Mouse (Mus musculus): ENCODE results near the gene Gm49322. TPM values are rescaled to one million over a fixed set of nuclear protein-coding genes. Genes with fewer than 3 reads are reported as not detected.

The Gm49322 gene
- polyA plus RNA-seq, 1 experiment from 2014 or later: 1.5 TPM

GRCm38 (mm10) chr10:80572477-80572876 is 33.3 kb upstream of the Gm49322 start:
- peak; percentile 49 for ATAC-seq (ENCODE audit: insufficient read depth)
- Histone ChIP-seq H3K27ac (replicated peaks) (peak overlapping the region; percentile 97), H3K36me3 (replicated peaks) (peaks cover 31% of the 10 kb centered on the region), H3K27me3 (no peaks in the 10 kb centered on the region), H3K4me1 (replicated peaks) (peaks cover 93% of the 10 kb centered on the region), H3K4me2 (peak overlapping the region; percentile 99), H3K9ac (peak overlapping the region; percentile 94), H3K4me3 (replicated peaks) (peak overlapping the region; percentile 93), H3K9me3 (replicated peaks) (no peaks in the 10 kb centered on the region)
- 21% methylated on average over 2 of the region's 2 CpGs for WGBS (ENCODE audit: insufficient replicate concordance)

GRCm38 (mm10) chr10:80573944-80574343 is 31.9 kb upstream of the Gm49322 start:
- peaks cover 92% of the 10 kb centered on the region for H3K4me1 ChIP-seq (replicated peaks)
- 50% methylated on average over 9 of the region's 9 CpGs for WGBS (ENCODE audit: insufficient replicate concordance)
- peak overlapping the region; percentile 93 for H3K4me3 ChIP-seq (replicated peaks)
- peak overlapping the region; percentile 99 for H3K4me2 ChIP-seq
- peaks cover 16% of the 10 kb centered on the region for H3K36me3 ChIP-seq (replicated peaks)
- H3K9ac ChIP-seq: peak overlapping the region; percentile 94
- no peak for ATAC-seq (ENCODE audit: insufficient read depth)
- H3K27me3 ChIP-seq: no peaks in the 10 kb centered on the region
- no peaks in the 10 kb centered on the region for H3K9me3 ChIP-seq (replicated peaks)
- peak overlapping the region; percentile 97 for H3K27ac ChIP-seq (replicated peaks)

GRCm38 (mm10) chr10:80574896-80575295 is 30.9 kb upstream of the Gm49322 start:
- H3K27me3 ChIP-seq: no peaks in the 10 kb centered on the region
- no peak for ATAC-seq (ENCODE audit: insufficient read depth)
- peaks cover 12% of the 10 kb centered on the region; the same call in 1 of the 2 replicates for H3K36me3 ChIP-seq (replicated peaks)
- 56% methylated on average over 3 of the region's 3 CpGs for WGBS (ENCODE audit: insufficient replicate concordance)
- peak overlapping the region; percentile 93 for H3K4me3 ChIP-seq (replicated peaks)
- peak overlapping the region; percentile 97 for H3K27ac ChIP-seq (replicated peaks)
- H3K4me2 ChIP-seq: peak overlapping the region; percentile 99
- peaks cover 92% of the 10 kb centered on the region for H3K4me1 ChIP-seq (replicated peaks)
- H3K9me3 ChIP-seq (replicated peaks): no peaks in the 10 kb centered on the region
- H3K9ac ChIP-seq: peak overlapping the region; percentile 94

- 6% methylated on average over 17 of the region's 17 CpGs for WGBS (ENCODE audit: insufficient replicate concordance)
- peaks cover 86% of the 10 kb centered on the region for H3K4me1 ChIP-seq (replicated peaks)
- H3K4me2 ChIP-seq: peak overlapping the region; percentile 99
- ATAC-seq (ENCODE audit: insufficient read depth): no peak
- H3K36me3 ChIP-seq (replicated peaks): peaks cover 12% of the 10 kb centered on the region; the same call in 1 of the 2 replicates
- no peaks in the 10 kb centered on the region for H3K9me3 ChIP-seq (replicated peaks)
- H3K4me3 ChIP-seq (replicated peaks): peak overlapping the region; percentile 93
- peak overlapping the region; percentile 94 for H3K9ac ChIP-seq
- no peaks in the 10 kb centered on the region for H3K27me3 ChIP-seq
- peak overlapping the region; percentile 97 for H3K27ac ChIP-seq (replicated peaks)
These were observed 29.9 kb upstream of the Gm49322 start for GRCm38 (mm10) chr10:80575925-80576324.

GRCm38 (mm10) chr10:80576351-80577194 is 29.2 kb upstream of the Gm49322 start:
- Histone ChIP-seq H3K4me2 (peak overlapping the region; percentile 99), H3K4me1 (replicated peaks) (peaks cover 79% of the 10 kb centered on the region), H3K27ac (replicated peaks) (peak overlapping the region; percentile 97), H3K27me3 (no peaks in the 10 kb centered on the region), H3K36me3 (replicated peaks) (peaks cover 16% of the 10 kb centered on the region; the same call in 1 of the 2 replicates), H3K9me3 (replicated peaks) (no peaks in the 10 kb centered on the region), H3K4me3 (replicated peaks) (peak overlapping the region; percentile 93), H3K9ac (peak overlapping the region; percentile 94)
- no peak for ATAC-seq (ENCODE audit: insufficient read depth)
- WGBS (ENCODE audit: insufficient replicate concordance): under 1% methylated on average over 96 of the region's 96 CpGs

DNA sequence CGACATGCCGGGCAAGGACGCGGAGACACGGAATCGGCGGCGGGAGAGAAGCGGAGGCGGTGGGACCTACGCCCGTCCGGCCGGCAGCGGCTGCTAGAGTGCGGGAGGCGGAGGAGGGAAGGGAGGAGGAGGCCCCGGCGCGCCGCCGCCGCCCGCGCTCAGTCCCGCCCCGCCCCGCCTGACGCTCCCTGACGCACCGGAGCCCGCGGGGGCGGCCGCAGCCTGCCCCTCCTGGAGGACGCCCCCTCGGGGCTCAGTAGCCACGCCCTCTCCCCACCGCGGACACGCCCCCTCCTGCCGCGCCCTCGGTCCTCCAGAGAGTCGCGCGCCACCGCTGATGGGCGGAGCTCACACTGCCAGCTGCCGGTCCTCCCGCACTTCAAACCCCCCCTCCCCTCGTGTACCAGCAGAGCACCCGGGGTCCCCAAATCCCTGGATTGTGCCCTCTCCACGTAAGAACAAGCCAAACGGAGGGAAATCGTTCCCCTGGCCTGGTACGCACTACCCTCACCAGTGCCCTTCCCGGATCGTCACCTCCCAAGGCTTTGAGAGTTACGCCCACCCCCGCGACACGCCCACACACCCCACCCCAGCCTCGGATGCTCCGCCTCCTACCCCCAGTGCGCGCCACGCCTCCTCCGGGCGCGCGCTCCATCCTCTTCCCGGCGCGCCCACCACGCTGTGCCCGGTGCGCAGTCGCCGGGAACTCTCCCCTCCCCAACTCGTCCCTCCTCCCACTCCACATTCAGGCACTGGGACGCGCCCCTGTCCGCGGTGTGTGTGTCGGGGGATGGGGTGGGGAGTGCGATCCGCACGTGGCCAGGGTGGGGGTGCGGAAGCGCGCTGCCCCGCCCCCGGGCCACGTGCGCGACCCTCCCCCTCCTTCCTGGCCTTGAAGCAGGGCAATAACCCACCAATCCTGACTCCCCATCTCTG is 28.4 kb upstream of the Gm49322 start, which contains the start of gene Klf16:
Klf16 (minus strand) TSS at position 127 of the 936 bp plus-strand sequence.
- H3K4me1 ChIP-seq (replicated peaks): peaks cover 71% of the 10 kb centered on the region
- peak within 1 kb of the TSS; percentile 99 for H3K4me2 ChIP-seq
- H3K4me3 ChIP-seq (replicated peaks): peak within 1 kb of the TSS; percentile 93
- H3K9ac ChIP-seq: peak within 1 kb of the TSS; percentile 94
- no peaks in the 10 kb centered on the region for H3K27me3 ChIP-seq
- under 1% methylated on average over 87 of the region's 97 CpGs for WGBS (ENCODE audit: insufficient replicate concordance)
- peak within 1 kb of the TSS; percentile 97 for H3K27ac ChIP-seq (replicated peaks)
- H3K9me3 ChIP-seq (replicated peaks): no peaks in the 10 kb centered on the region
- H3K36me3 ChIP-seq (replicated peaks): peaks cover 20% of the 10 kb centered on the region; the same call in 1 of the 2 replicates
- peak; percentile 75 for ATAC-seq (ENCODE audit: insufficient read depth)

DNA sequence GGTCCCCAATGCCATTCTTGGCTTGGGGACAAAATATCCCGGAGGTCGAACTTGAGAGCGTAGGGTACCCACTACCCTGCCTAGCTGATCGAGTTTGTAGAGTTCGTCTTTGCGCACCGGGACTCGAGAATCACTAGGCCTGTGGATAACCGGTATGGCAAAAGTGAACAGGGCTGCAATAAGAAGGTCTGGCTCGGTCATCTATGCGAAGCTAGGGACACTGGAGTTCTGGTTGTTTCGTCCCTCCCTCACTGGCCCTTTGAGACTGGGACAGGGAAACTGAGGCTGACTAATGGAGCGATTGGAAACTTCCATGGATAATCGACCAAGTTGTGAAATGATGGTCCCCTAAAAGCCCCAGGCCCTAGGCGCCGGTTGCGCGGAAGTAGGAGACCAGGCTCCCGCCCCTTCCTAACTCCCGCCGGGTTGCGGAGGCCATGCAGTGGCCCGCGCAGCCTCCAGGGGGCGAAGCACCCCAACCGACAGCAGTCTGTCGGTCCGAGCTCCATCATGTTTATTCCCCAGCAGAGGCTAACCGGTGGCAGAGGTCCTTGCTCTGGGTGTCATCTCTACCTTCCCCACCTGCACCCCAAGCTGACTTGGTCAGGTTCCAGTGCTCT is 27.6 kb upstream of the Gm49322 start:
- Histone ChIP-seq H3K9ac (peak overlapping the region; percentile 94), H3K4me2 (peak overlapping the region; percentile 99), H3K4me1 (replicated peaks) (peaks cover 64% of the 10 kb centered on the region), H3K27me3 (no peaks in the 10 kb centered on the region), H3K27ac (replicated peaks) (peak overlapping the region; percentile 97), H3K4me3 (replicated peaks) (peak overlapping the region; percentile 93), H3K36me3 (replicated peaks) (peaks cover 26% of the 10 kb centered on the region), H3K9me3 (replicated peaks) (no peaks in the 10 kb centered on the region)
- WGBS (ENCODE audit: insufficient replicate concordance): under 1% methylated on average over 29 of the region's 29 CpGs
- ATAC-seq (ENCODE audit: insufficient read depth): peak; percentile 49

GRCm38 (mm10) chr10:80578911-80579310 is 26.9 kb upstream of the Gm49322 start:
- Histone ChIP-seq H3K9me3 (replicated peaks) (no peaks in the 10 kb centered on the region), H3K4me1 (replicated peaks) (peaks cover 64% of the 10 kb centered on the region), H3K4me3 (replicated peaks) (peak overlapping the region; percentile 93), H3K4me2 (peak overlapping the region; percentile 99), H3K27ac (replicated peaks) (peak overlapping the region; percentile 97), H3K36me3 (replicated peaks) (peaks cover 32% of the 10 kb centered on the region), H3K9ac (peak overlapping the region; percentile 94), H3K27me3 (no peaks in the 10 kb centered on the region)
- ATAC-seq (ENCODE audit: insufficient read depth): peak; percentile 30
- WGBS (ENCODE audit: insufficient replicate concordance): 7% methylated on average over 8 of the region's 8 CpGs

DNA sequence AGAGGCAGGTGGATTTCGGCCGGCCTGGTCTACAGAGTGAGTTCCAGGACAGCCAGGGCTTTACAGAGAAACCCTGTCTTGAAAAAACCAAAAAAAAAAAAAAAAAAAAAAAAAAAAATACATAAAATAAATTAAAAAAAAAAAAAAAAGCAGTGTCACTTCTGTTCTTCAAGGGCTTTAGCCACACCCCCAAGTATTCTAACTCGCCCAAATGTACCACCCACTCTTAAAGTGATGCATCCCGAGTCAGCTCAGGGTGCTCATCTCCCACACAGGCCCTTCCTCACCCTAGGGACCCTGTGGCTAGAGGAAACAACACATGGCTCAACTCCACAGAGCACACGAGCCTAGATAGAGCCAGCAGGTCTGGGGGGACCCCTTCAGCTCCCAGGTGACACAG is 22.8 kb upstream of the Gm49322 start:
- no peaks in the 10 kb centered on the region for H3K9me3 ChIP-seq (replicated peaks)
- H3K4me3 ChIP-seq (replicated peaks): no peak overlapping the region
- peaks cover 69% of the 10 kb centered on the region for H3K4me1 ChIP-seq (replicated peaks)
- no peak for ATAC-seq (ENCODE audit: insufficient read depth)
- no peak overlapping the region for H3K9ac ChIP-seq
- WGBS (ENCODE audit: insufficient replicate concordance): 72% methylated on average over 5 of the region's 5 CpGs
- no peak overlapping the region for H3K4me2 ChIP-seq
- peaks cover 46% of the 10 kb centered on the region for H3K36me3 ChIP-seq (replicated peaks)
- no peak overlapping the region for H3K27ac ChIP-seq (replicated peaks)
- H3K27me3 ChIP-seq: no peaks in the 10 kb centered on the region

- Histone ChIP-seq H3K4me1 (replicated peaks) (peaks cover 69% of the 10 kb centered on the region), H3K4me3 (replicated peaks) (no peak overlapping the region), H3K4me2 (no peak overlapping the region), H3K27me3 (no peaks in the 10 kb centered on the region), H3K9me3 (replicated peaks) (no peaks in the 10 kb centered on the region), H3K9ac (no peak overlapping the region), H3K27ac (replicated peaks) (no peak overlapping the region; the same call in 1 of the 2 replicates), H3K36me3 (replicated peaks) (peaks cover 46% of the 10 kb centered on the region)
- ATAC-seq (ENCODE audit: insufficient read depth): no peak
- 62% methylated on average over 12 of the region's 12 CpGs for WGBS (ENCODE audit: insufficient replicate concordance)
These were observed 21.8 kb upstream of the Gm49322 start for GRCm38 (mm10) chr10:80584045-80584488.
